Mouse (Mus musculus) spleen, adult 18-20 months (tissue): ENCODE results near the gene Cldn15.
"Not testable (repeated sequence)": the region's sequence is repeated elsewhere in the genome, so short reads cannot be mapped to it uniquely, and the experiment has no call there.

Experiments
- DNase-seq, 2 experiments: peaks; one replicate each; pipeline ENCODE4 v3.0.0; 2022; ENCODE audit warnings: mixed read lengths in 2 of 2

Gene Cldn15

GRCm38 (mm10) chr5:136966331-136966730 is at the start of gene Cldn15:
Gene Cldn15 (plus strand): TSS chr5:136966616.
- no peak for DNase-seq

- DNase-seq = no peak
These were observed 48.7 kb upstream of the Cldn15 start for GRCm38 (mm10) chr5:136917613-136918242.

- DNase-seq = peak; percentile 53 to 66
These were observed 47.6 kb upstream of the Cldn15 start for GRCm38 (mm10) chr5:136918655-136919472.

- DNase-seq = no peak
These were observed 46.7 kb upstream of the Cldn15 start for GRCm38 (mm10) chr5:136919546-136920301.

GRCm38 (mm10) chr5:136922830-136923229 is 43.6 kb upstream of the Cldn15 start:
- DNase-seq = no peak

- DNase-seq = no peak
These were observed 42.5 kb upstream of the Cldn15 start for GRCm38 (mm10) chr5:136923751-136924478.

GRCm38 (mm10) chr5:136929073-136929472 is 37.3 kb upstream of the Cldn15 start:
- DNase-seq = peak; percentile 33 to 73

GRCm38 (mm10) chr5:136931896-136932295 is 34.5 kb upstream of the Cldn15 start:
- no peak for DNase-seq

- no peak for DNase-seq
These were observed 33.5 kb upstream of the Cldn15 start for GRCm38 (mm10) chr5:136932956-136933355.

- DNase-seq = no peak
These were observed 32.5 kb upstream of the Cldn15 start for GRCm38 (mm10) chr5:136933930-136934329.

- no peak for DNase-seq
These were observed 30.3 kb upstream of the Cldn15 start for GRCm38 (mm10) chr5:136935905-136936695.

GRCm38 (mm10) chr5:136936750-136937149 is 29.7 kb upstream of the Cldn15 start:
- DNase-seq = no peak

- DNase-seq = no peak
These were observed 28.8 kb upstream of the Cldn15 start for GRCm38 (mm10) chr5:136937621-136938020.

GRCm38 (mm10) chr5:136939284-136939683 is 27.1 kb upstream of the Cldn15 start:
- peak in 1 of 2 experiments; percentile 28 for DNase-seq

GRCm38 (mm10) chr5:136940029-136940428 is 26.4 kb upstream of the Cldn15 start:
- not testable (repeated sequence) for DNase-seq

GRCm38 (mm10) chr5:136940845-136941560 is 25.4 kb upstream of the Cldn15 start:
- DNase-seq = no peak

- no peak for DNase-seq
These were observed 23.6 kb upstream of the Cldn15 start for GRCm38 (mm10) chr5:136942781-136943180.

- no peak for DNase-seq
These were observed 23.0 kb upstream of the Cldn15 start for GRCm38 (mm10) chr5:136943382-136943781.

GRCm38 (mm10) chr5:136945084-136945483 is 21.3 kb upstream of the Cldn15 start:
- no peak for DNase-seq

GRCm38 (mm10) chr5:136947874-136948273 is 18.5 kb upstream of the Cldn15 start:
- DNase-seq = no peak
